Mouse (Mus musculus): ENCODE results near the gene Eef1g.
"Not testable (repeated sequence)": the region's sequence is repeated elsewhere in the genome, so short reads cannot be mapped to it uniquely, and the experiment has no call there.

Eef1g gene

DNA sequence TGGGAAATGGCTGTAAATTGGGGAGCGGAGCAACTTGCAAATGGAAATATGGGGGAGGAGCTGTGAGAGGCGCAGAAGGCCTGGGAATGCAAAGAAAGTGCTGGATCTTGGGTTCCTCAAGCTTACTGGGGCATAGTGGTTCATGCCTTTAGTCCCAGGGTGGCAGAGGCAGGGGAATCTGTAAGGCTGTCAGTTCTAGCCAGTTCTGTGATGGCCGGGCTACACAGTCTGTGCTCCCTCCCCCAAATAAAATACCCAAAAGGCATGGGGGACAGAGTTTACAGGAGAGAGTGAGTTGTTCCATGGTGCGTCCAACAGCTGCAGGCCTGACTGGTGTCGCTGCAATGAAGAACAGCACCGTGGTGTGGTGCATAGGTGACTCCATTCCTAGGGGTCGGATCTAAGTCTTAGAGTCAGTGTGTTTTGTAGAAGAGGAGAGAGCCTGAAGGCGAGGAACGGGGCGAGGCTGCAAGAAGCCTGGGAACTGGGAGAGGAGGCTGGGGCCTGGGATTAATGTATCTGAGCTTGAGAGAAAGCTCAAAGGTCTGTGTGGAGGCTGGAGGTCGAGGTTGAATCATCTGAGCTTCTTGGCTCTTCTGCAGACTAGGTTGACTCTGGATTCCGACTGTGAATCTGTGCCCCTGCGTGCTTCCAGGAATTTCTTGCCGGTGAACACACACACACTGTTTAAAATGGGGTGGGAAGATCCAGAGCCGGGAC, 21.7 kb downstream of the Eef1g start:
- DNase-seq, result no peak

GRCm38 (mm10) chr19:8989066-8989566, 22.3 kb downstream of the Eef1g start, which contains the start of gene Ahnak:
Ahnak (plus strand) TSS chr19:8989284.
- no peak for DNase-seq

DNA sequence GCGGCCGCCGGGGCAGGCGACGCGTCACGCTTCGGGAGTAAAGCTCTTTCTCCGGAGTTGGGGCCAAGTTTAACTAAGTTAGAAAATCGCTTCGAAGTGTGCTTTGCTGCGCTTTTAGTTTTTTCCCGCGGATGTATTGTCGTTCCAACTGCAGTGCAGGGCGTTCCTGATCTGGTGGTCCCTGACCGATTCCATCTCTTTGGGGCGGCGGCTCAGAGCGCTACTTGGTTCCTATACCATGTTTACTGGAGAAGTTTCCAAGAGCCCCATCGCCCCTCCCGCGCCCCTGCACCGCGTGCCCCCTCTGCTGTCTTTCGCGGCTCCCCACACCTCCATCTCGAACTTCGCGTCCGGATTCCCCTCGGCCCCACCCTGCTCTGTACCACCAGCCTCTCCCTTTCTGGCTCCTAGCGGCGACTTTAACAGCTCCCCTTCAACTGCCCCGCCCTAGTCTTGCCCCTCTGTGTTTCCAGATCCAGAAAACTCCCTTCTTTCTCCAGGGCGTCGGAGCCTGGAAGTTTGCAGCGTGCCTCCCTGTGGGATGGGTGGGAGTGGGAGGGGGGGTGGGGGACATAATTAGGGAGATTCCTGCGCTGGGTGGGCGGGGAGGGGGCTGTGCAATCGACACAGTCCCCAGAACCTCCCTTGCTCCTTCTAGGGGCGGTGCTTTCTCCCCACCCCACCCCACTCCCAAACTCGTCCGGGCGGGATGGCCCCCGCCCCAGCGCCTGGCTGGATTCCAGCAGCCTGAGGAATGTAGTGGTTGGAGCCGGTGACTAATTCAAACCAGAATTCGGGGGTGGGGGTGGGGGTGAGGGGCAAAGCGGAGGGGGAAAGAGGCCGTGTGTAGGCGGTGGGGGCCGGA, 23.0 kb downstream of the Eef1g start:
- peak; percentile 54 for DNase-seq

- DNase-seq, result no peak
Measured at GRCm38 (mm10) chr19:8990432-8991102, 23.7 kb downstream of the Eef1g start.

GRCm38 (mm10) chr19:8991245-8991870, 24.5 kb downstream of the Eef1g start:
- DNase-seq, result no peak

GRCm38 (mm10) chr19:8991871-8992735, 25.3 kb downstream of the Eef1g start:
- no peak for DNase-seq

DNA sequence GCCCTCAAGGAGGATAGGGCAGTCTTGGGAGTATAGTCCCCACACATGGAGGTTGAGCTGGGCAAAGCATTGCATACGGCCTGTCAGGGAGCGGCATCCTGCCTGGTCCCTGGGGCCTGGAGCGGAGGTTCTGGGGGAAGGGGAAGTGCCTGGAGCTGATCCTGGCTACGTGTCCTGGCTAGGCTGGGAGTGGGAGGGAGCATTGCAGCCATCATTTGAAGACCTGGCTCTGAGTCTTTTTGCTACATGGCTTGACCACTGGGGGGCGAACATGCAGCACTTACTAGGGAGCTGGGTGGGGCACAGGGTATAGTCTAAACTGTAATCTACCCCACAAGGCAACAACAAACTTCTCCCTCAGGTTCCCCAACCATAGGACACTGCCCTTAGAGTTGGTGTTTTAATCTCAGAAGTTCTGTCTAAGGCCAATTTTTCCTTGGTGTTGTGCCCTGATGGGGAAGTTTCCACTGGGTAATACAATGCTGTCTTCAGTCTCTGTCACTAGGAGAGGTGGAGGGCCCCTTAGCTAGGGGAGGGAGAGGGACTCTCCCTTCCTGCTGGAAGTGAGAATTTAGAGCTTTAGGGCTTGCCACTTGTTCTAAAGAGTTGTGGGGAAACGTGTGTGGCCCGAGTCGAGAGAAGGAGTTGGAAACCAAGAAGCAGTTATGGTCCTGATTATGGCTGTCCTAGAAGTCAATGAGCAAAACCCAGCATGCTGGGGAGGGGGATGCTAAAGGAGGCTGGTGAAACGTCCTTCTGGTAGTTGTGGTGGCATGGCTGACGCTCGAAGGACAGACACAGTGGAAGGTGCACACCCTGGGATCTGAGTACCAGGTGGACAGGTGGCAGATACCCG, 26.2 kb downstream of the Eef1g start:
- DNase-seq, result peak; percentile 88

DNA sequence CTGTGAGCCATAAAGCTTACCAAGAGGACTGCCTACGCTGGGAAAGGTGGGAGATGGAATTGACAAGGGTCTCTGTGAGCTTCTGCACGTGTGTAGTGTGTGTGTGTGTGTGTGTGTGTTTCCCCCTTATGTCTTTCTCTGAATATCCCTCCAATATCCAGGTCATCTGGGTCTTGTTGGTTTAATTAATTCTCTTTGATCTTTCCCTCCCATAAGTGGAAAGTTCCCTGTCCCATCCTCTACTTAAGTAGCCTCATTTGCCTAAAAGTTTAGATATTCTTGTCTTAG, 26.7 kb downstream of the Eef1g start:
- no peak for DNase-seq

DNA sequence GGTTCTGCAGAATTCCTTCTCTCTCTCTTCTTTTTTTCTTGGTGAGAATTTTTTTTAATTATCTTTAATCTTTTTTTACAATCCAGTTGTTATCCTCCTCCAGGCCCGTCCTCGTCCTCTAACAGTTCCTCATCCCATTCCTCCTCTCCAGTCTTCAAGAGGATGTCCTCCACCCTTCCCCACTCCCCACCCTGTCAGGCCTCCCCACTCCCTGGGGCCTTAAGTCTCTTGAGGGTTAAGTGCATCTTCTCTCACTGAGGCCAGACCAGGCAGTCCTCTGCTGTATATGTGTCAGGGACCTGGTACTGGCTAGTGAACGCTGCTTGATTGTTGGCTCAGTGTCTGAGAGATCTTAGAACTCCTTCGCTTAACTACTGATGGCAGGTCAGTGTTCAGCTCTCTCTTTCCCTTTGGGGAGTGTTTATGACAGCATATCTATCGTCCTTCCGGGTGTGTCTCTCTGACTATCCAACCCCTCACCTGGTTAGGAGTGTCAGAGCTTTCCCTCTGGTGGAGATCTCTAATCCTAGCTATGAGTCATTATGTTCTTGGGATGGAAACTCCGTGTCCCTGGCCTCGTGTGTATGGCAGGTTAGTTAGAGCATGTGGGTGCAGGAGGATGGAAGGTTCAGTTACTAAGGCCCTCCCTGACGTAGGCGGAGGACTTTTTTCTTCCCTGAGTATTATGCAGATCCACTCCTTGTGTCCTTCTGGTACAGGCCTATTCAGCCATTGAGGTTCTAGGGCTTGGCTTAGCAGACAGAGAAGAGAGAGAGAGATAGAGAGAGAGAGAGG, 28.2 kb downstream of the Eef1g start:
- no peak for DNase-seq

- DNase-seq, result no peak
Measured at GRCm38 (mm10) chr19:8996601-8997000, 29.8 kb downstream of the Eef1g start.

DNA sequence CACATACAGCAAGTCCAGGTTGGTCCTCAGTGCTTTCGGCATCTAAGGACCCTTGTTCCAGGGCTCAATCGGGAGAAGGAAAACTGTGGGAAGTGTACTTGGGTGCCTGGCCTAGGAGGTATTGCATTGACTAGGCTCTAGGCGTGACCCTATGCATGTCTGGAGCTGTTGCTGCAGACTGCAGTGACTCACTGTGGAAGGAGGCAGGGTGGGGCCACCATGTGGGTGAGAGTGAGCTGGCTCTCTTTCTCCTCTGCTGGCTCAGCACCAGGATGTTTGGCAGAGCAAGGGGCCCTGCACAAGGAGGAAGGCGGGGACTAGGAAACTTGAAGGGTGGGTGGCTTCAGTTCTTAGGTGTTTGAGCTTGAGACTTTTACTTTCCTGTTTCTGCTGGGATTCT, 30.7 kb downstream of the Eef1g start:
- peak; percentile 75 for DNase-seq

DNA sequence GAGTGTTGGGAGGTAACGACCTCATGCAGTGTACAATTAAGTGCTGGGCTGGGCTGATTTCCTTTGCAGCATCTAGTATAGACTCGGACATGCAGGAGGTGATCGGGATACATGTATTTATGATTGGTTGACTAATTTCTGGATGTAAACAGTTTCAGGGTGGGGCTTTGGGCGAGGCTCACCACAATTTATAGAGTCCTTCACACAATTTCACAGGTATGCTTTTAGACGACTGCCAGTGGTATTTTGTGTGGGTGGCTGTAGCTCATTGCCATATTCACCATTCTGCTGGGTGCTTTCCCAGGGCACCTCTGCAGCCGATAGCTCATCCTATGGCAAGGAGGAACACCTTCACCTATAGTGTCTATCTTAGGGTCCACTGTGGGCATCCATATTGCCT, 31.7 kb downstream of the Eef1g start:
- DNase-seq, result no peak

GRCm38 (mm10) chr19:8999223-8999622, 32.4 kb downstream of the Eef1g start:
- DNase-seq, result no peak

DNA sequence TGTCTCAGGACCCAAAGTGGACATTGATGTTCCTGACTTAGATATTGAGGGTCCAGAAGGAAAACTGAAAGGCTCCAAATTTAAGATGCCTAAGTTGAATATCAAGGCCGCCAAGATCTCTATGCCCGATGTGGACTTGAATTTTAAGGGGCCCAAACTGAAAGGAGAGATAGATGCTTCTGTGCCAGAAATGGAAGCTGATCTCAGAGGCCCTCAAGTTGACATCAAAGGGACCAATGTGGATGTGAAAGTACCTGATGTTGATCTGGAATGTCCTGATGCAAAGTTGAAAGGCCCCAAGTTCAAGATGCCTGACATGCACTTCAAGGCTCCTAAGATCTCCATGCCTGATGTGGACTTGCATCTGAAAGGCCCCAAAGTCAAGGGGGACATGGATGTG, 40.1 kb downstream of the Eef1g start:
- not testable (repeated sequence) for DNase-seq

DNA sequence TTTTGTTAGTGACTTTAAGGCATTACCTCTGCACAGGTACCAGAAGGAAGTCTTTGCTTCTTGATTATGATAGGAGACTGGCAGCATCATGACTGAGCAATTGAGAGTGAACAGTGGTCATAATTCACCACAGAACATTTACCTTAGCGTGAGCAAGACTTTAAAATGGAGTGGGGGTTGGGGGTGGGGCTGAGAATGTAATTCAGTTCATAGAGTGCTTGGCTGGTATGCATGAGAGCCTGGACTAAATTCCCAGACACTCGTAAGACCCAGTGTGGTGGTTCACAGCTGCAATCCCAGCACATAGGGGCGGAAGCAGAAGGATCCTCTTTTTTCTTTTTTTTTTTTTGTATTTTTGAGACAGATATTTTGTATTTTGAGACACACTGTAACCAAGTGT, 52.5 kb downstream of the Eef1g start:
- DNase-seq, result no peak

GRCm38 (mm10) chr19:9023021-9023778, 56.4 kb downstream of the Eef1g start:
- no peak for DNase-seq

GRCm38 (mm10) chr19:9025562-9026257, 58.9 kb downstream of the Eef1g start:
- no peak for DNase-seq

DNA sequence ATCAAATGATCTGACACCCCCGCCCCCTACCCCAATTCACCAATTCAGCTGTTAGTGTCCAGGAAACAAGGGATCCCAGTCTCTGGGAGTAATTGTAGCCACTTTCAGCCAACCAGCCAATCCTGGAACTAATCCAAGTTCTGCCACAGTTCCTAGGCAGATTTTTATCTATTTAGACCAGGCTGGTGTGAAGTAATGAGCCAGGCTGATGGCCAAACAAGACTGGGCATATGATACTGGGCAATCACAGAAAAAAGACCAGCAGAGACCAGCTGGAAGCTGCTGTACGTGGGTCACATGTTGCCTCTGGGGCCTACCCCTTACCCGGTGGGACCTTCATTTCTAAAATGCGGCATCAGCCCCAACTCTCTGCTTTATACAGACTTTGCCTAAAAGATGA, 59.8 kb downstream of the Eef1g start:
- no peak for DNase-seq

DNA sequence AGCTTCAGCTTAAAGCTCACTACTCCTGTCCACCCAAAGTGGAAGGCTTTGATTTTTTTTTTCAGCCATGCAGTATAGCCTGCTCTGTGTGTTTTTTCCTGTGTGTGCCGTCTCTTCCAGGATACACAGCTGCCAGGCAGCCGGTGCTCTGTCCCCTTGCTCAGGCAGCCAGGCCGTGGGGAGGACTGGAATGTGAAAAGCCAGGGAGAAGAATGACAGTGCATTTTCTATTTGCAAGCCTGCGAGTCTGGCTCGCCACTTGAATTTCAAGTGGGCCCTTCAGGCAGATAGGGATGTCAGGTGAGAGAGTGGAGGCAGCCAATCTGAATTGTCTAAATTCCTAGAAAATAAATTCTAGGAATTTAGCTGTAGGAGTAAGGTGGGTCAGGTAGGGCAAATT, 61.0 kb downstream of the Eef1g start:
- no peak for DNase-seq
